Mouse (Mus musculus): ENCODE measurements at regions not wholly inside any gene's neighbourhood (a gene's known extent, or its start where the extent isn't known, plus 50 kb on each side); places are given as distances from the start of the nearest gene placed in this dataset.

- no peak for ATAC-seq
These were observed 88.3 kb upstream of the Bmper start for GRCm38 (mm10) chr9:23134421-23135118.

GRCm38 (mm10) chr9:23136511-23136910 lies 86.4 kb upstream of the Bmper start:
- no peak for ATAC-seq

- ATAC-seq, result no peak
These were observed 85.1 kb upstream of the Bmper start for GRCm38 (mm10) chr9:23137682-23138210.

- ATAC-seq, result no peak
These were observed 83.2 kb upstream of the Bmper start for GRCm38 (mm10) chr9:23139580-23140162.

- no peak for ATAC-seq
These were observed 78.6 kb upstream of the Bmper start for GRCm38 (mm10) chr9:23144281-23144680.

- ATAC-seq, result no peak
These were observed 72.5 kb upstream of the Bmper start for GRCm38 (mm10) chr9:23150338-23150737.

- no peak for ATAC-seq
These were observed 72.0 kb upstream of the Bmper start for GRCm38 (mm10) chr9:23150874-23151273.

- ATAC-seq, result no peak
These were observed 70.9 kb upstream of the Bmper start for GRCm38 (mm10) chr9:23151953-23152490.

- no peak for ATAC-seq
These were observed 65.9 kb upstream of the Bmper start for GRCm38 (mm10) chr9:23156820-23157570.

GRCm38 (mm10) chr9:23158499-23158898 lies 64.4 kb upstream of the Bmper start:
- ATAC-seq, result no peak

- ATAC-seq, result no peak
These were observed 61.5 kb upstream of the Bmper start for GRCm38 (mm10) chr9:23161346-23161745.

- no peak for ATAC-seq
These were observed 55.8 kb upstream of the Bmper start for GRCm38 (mm10) chr9:23167056-23167591.

- ATAC-seq, result no peak
These were observed 55.2 kb upstream of the Bmper start for GRCm38 (mm10) chr9:23167716-23168115.

- ATAC-seq, result no peak
These were observed 54.7 kb upstream of the Bmper start for GRCm38 (mm10) chr9:23168149-23168548.

- no peak for ATAC-seq
These were observed 51.5 kb upstream of the Bmper start for GRCm38 (mm10) chr9:23171361-23171760.
